Mouse (Mus musculus) thymus, postnatal 4 days (tissue): Measurements from ENCODE around the gene Stag3.
A peak's percentile ranks its signal among the peaks of the same experiment; 100 is the strongest.

Experiments
- DNase-seq: peaks from one replicate; pipeline ENCODE4 v3.0.0; 2021

Stag3 gene

DNA sequence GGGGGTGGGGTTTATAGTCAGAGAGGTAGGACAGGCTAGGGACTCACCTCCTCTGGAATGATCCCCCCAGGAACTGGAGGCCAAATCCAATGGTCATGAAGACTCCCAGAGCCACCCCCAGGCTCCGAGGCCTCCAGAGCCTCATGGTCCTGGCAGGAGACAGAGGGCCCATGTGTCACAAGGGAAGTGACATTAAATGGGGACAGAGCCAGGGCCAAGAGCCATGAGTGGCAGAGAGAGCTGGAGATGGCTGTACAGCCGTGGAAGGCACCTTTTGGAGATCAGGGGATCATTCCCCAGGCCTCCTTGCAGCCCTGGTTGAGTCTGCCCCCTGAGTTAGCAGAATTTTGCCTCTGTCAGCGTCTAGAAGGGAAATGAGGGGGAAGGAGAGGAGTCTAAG lies 8.8 kb upstream of the Stag3 start:
- DNase-seq: no peak

- no peak for DNase-seq
Observed at GRCm38 (mm10) chr5:138272409-138272923, 7.6 kb upstream of the Stag3 start, which contains the start of gene Gal3st4. Gene Gal3st4 (minus strand): TSS chr5:138272840.

- no peak for DNase-seq
Observed at GRCm38 (mm10) chr5:138274186-138274585, 5.9 kb upstream of the Stag3 start.

DNA sequence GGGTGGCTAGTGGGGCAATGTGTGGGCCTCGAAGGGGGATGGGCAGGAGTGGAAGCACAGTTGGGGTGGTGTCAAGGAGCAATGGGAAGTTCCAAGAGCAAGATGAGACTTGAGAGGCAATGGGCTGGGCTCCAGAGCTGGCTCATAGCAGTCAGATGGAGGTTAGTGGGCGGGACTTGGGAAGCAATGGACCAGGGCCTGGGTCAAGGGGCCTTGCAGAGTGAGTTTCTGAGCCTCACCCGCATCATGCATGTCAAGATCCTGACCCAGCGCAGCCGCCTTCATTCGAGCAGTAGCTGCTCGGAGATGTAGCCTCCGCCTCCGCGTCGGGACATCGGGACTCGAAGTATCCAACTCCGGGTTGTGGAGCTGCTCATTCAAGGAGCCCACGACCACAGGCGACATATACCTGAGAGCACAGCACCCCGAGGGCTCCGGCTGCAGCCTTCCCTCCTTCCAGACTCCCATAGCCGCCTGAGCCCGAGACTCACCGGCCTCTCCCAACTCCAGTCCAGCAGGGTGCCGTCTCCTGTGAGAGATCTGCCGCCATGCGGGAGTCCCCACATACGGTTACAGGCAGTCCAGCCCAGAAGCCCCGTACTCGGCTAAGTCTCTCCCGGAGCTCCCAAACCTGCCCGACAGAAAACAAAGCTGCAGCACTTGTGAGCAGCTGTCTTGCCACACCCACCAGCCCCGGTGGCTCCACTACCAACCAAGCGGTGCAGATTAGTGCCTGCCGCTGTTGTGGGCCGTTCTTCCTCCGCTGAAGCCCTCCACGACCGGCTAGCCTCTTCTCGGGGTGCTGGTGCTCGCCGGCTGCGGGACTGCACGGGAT lies 4.6 kb upstream of the Stag3 start:
- no peak for DNase-seq

DNA sequence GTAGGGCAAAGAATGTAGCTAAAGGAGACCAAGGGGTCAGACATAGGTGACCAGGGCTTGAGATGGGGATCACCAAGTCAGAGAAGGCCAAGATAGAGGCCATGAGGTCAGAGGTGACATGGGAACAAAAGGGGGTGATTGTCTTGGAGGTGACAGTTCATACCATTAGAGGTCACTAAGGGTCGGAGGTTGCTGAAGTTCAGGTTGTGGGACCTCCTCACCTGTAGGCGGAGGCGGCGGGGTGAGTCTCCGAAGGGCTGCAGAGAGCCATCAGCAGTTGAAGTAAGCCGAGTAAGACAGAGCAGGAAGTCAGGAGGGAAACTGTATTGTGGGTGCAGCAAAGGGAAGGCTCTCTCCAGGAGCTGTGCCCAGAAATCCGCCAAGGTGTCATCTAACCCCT lies 2.0 kb upstream of the Stag3 start:
- no peak for DNase-seq

- no peak for DNase-seq
Observed at GRCm38 (mm10) chr5:138280425-138280768, 357 bp downstream of the Stag3 start.

DNA sequence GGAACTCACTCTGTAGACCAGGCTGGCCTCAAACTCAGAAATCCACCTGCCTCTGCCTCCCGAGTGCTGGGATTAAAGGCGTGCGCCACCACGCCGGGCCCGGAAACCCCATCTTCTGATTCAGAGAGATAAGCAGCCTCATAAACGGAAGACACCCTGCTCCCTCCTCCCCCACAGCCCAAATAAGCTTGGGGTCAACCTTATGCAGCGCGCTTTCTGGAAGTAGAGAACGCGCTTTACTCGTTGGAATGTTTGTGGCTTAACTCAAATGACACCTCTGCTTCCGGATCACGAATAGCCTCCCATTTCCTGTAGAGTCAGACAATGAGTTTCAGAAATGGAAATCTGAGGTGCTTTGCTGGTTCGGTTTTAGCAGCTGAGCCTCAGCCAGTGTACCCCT lies 789 bp downstream of the Stag3 start:
- DNase-seq: no peak

GRCm38 (mm10) chr5:138281798-138282197 lies 1.8 kb downstream of the Stag3 start:
- DNase-seq: no peak

DNA sequence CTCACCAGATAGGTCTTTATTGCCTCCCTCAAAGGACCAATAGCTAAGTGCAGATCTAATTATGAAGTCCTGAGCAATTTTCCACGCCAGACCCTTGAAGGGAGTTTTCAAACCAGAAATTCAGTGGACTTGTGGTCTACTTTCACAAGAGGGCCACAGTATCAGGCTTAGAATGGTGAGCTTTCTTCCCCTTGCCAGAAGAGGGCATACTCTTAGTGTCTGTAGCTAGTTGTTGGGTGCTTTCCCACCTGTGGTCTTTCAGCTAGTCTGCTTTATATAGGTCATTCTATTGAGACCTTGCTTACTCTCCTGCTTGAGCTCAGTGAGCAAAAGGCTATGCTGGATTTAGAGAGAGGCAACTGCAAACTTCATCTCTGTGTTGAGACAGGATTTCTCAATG lies 3.5 kb downstream of the Stag3 start:
- DNase-seq: no peak

- DNase-seq: peak; percentile 55
Observed at GRCm38 (mm10) chr5:138287861-138288260, 7.8 kb downstream of the Stag3 start.

DNA sequence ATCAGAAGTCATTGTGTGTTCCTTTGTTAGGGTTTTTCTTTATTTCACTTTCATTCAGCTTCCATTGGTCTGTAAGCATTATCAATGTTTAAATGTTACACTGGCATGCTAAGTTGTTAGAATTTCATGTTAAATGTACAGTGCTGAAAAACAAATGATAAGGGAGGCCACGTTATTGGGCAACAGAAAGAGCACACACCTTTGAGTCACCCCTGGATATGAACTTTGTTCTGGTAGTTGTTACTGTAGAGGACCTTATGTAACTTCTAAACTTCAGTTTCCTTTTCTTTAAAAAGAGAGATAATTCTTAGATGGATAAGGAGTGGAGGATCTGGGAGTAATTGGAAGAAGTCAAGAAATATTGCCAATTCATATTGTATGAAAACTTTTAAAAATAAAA lies 11.6 kb downstream of the Stag3 start:
- DNase-seq: no peak

DNA sequence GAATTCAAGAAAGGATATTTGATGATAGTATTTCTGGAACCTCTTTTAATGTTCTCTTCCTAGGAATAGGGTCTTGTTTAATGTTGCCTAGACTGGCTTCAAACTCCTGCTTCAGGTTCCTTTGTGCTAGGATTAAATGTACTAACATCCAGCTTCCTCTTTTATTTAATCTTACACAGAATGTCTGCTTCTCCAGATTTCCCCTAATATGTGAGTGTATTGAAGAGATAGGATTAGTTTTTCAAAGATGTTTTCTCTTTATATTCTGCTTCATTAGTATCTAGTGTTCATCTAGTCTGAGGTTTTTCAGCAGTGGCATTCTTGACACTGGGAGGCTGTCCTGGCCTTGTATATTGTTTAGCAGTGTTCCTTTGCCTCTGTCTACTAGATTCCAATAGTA lies 14.1 kb downstream of the Stag3 start:
- no peak for DNase-seq

- no peak for DNase-seq
Observed at GRCm38 (mm10) chr5:138299613-138300012, 19.6 kb downstream of the Stag3 start.

DNA sequence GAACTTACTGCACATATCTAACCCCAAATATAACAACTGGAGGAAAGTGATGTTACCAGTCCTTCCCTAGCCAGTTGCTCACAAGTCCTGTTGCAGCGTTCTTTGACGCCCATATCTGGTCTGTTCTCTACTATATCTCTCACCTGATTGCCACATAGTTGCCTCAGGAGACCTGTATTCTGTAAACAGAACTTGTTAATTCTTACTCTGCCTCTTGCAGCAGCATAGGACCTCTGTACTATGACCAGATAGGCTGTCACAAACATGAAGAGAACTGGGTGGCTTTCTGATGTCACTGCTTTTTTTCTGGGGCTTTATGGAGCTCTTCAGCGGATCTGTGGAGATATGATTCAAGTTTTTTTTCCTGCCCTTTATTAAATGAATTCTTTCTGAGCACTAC lies 32.8 kb downstream of the Stag3 start:
- no peak for DNase-seq

- DNase-seq: no peak
Observed at GRCm38 (mm10) chr5:138341661-138342060, 61.6 kb downstream of the Stag3 start, which contains the start of gene Pvrig. Gene Pvrig (plus strand): TSS chr5:138341961.

DNA sequence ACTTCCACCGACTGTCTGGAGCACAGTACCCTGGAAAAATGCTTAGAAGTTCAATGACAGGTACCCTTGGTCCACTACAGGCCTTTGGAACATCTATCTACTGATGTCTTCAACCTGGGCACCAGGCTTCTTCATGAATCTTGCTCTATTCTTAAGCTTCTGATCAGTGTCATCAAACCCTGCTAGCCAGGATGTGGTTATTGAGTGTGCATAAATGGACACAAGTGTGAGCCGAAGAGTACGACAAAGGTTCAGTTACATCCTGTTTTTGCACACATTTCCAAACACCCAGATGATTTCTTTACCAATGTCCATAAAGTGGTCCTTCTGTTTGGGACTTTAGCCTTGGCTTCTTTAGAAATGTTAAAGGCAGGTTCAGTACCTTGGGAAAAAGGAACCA lies 63.2 kb downstream of the Stag3 start:
- DNase-seq: no peak
